Mouse (Mus musculus): ENCODE measurements around the gene Gnb5.

DNA sequence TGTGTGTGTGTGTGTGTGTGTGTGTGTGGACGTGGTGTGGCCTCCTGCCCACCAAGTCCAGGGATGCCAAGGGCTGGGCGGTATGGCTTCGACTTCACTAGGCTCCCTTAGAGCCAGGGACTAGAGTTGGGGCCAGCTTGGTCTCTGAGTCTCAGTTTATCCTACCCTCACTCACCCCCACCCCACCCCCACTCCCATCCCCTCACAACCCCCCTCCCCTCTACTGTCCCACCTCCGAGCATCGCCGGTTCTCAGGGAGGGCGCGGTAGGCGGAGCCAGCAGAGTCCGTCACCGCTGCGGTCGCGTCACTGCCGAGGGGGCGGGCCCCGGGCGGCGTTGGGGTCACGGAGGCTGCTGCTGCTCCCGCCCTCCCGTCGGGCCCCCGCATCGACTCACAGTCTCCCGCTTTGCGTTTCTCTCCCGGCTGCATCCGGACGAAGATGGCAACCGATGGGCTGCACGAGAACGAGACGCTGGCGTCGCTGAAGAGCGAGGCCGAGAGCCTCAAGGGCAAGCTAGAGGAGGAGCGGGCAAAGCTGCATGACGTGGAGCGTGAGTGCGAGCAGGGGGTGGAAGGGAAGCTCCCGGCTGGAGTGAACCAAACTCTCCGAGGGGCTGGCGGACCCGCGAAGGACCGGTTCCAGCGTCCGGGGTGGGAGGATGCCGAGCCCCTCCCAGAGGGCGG, 7.9 kb downstream of the Gnb5 start:
- TF ChIP-seq MAX (IDR thresholded peaks at IDR 0.05), result no peak
- TF ChIP-seq MYOG (IDR thresholded peaks at IDR 0.05; ENCODE audit: control insufficient read depth, extremely low read depth, insufficient read length), result no peak
- no peak for TF ChIP-seq CTCF (IDR thresholded peaks at IDR 0.05; ENCODE audit: control insufficient read depth, insufficient read depth, insufficient read length)

Measured in C2C12 (cell line).